Mouse (Mus musculus) kidney, embryonic 16.5 days (tissue): ENCODE data around the gene Msi2. TPM values are rescaled to one million over a fixed set of nuclear protein-coding genes. Genes with fewer than 3 reads are reported as not detected.

ENCODE experiments used
- ATAC-seq: fragments of 200-750 bp; cut with Nextera tagmentation; 2 replicates; pipeline ENCODE4 v1.8.0; 2017; ENCODE audit warnings: moderate TSS enrichment; ENCODE audit not compliant: low FRiP score, low TSS enrichment
- H3K27ac ChIP-seq: fragments of 300-500 bp; sonication (generic); 2 replicates; pipeline ENCODE4 v1.5.1; 2014; ENCODE audit warnings: low read length
- H3K27me3 ChIP-seq: fragments of 300-500 bp; sonication (generic); 2 replicates; pipeline ENCODE4 v1.6.1; 2014; ENCODE audit warnings: low read length, control low read depth, mixed read lengths; ENCODE audit not compliant: insufficient read depth
- H3K36me3 ChIP-seq: fragments of 300-500 bp; sonication (generic); 2 replicates; pipeline ENCODE4 v1.6.1; 2014; ENCODE audit warnings: low read length, control low read depth, mixed read lengths; ENCODE audit not compliant: insufficient read depth
- H3K4me1 ChIP-seq: fragments of 300-500 bp; sonication (generic); 2 replicates; pipeline ENCODE4 v1.6.1; 2014; ENCODE audit warnings: low read length, control low read depth, mixed read lengths; ENCODE audit not compliant: insufficient read depth
- H3K4me2 ChIP-seq: fragments of 300-500 bp; sonication (generic); replicated peaks from 2 replicates; pipeline ENCODE4 v1.6.1; 2014; ENCODE audit warnings: low read depth, low read length
- H3K4me3 ChIP-seq: fragments of 300-500 bp; sonication (generic); 2 replicates; pipeline ENCODE4 v1.5.1; 2014; ENCODE audit warnings: mild to moderate bottlenecking, low read length
- H3K9ac ChIP-seq: fragments of 300-500 bp; sonication (generic); replicated peaks from 2 replicates; pipeline ENCODE4 v1.6.1; 2014; ENCODE audit warnings: low read length
- H3K9me3 ChIP-seq: fragments of 300-500 bp; sonication (generic); 2 replicates; pipeline ENCODE4 v1.6.1; 2016; ENCODE audit warnings: low read length, control low read depth
- WGBS: fragments of 180-500 bp; shearing (Covaris S2); extraction: QIAGEN DNeasy Blood & Tissue Kit; methylation state at CpG from one replicate; pipeline ENCODE4 v1.1.7; 2014; 5-methylcytosine and 5-hydroxymethylcytosine counted together
- polyA plus RNA-seq: library from polyadenylated mRNA; unstranded; fragments of >200 nt; fragmentation: Nextera tagmentation; extraction: Ambion mirVana; gene quantifications from 2 replicates; pipeline ENCODE4 v1.2.1, GENCODE M21; 2015

Gene Msi2
- polyA plus RNA-seq, 1 experiment from 2014 or later: 24.3 TPM

- H3K4me1 ChIP-seq: peaks cover 50% of the 10 kb centered on the region
- H3K27me3 ChIP-seq: no peaks in the 10 kb centered on the region
- no peak overlapping the region for H3K9ac ChIP-seq
- no peaks in the 10 kb centered on the region for H3K9me3 ChIP-seq
- no peak overlapping the region for H3K4me2 ChIP-seq
- H3K27ac ChIP-seq: no peak overlapping the region
- 89% methylated on average over 3 of the region's 3 CpGs for WGBS
- no peaks in the 10 kb centered on the region for H3K36me3 ChIP-seq
- ATAC-seq: no peak
- H3K4me3 ChIP-seq: no peak overlapping the region
Measured at GRCm38 (mm10) chr11:88631932-88632230, 86.4 kb downstream of the Msi2 start.

GRCm38 (mm10) chr11:88631084-88631931 is 87.0 kb downstream of the Msi2 start:
- no peak overlapping the region for H3K9ac ChIP-seq
- no peak overlapping the region for H3K4me2 ChIP-seq
- H3K27me3 ChIP-seq: no peaks in the 10 kb centered on the region
- no peak overlapping the region for H3K27ac ChIP-seq
- WGBS: 85% methylated on average over 8 of the region's 8 CpGs
- H3K9me3 ChIP-seq: no peaks in the 10 kb centered on the region
- H3K36me3 ChIP-seq: no peaks in the 10 kb centered on the region
- no peak overlapping the region for H3K4me3 ChIP-seq
- H3K4me1 ChIP-seq: peaks cover 51% of the 10 kb centered on the region
- ATAC-seq: no peak

- peaks cover 62% of the 10 kb centered on the region for H3K4me1 ChIP-seq
- 52% methylated on average over 4 of the region's 4 CpGs for WGBS
Measured at GRCm38 (mm10) chr11:88629619-88630018, 88.7 kb downstream of the Msi2 start.

GRCm38 (mm10) chr11:88629165-88629564 is 89.1 kb downstream of the Msi2 start:
- Histone ChIP-seq H3K4me1 (peaks cover 66% of the 10 kb centered on the region), H3K4me2 (no peak overlapping the region), H3K9me3 (no peaks in the 10 kb centered on the region), H3K4me3 (no peak overlapping the region), H3K9ac (peak overlapping the region; percentile 56), H3K36me3 (no peaks in the 10 kb centered on the region), H3K27ac (peak overlapping the region; percentile 64), H3K27me3 (no peaks in the 10 kb centered on the region)
- no peak for ATAC-seq
- WGBS: 74% methylated on average over 4 of the region's 4 CpGs

More at GRCm38 (mm10) chr11:88629619-88630018, 88.7 kb downstream of the Msi2 start:
- peak overlapping the region; percentile 56 for H3K9ac ChIP-seq
- H3K27ac ChIP-seq: peak overlapping the region; percentile 64
- H3K4me3 ChIP-seq: no peak overlapping the region
- no peak overlapping the region for H3K4me2 ChIP-seq
- no peaks in the 10 kb centered on the region for H3K9me3 ChIP-seq
- no peak for ATAC-seq
- H3K36me3 ChIP-seq: no peaks in the 10 kb centered on the region
- no peaks in the 10 kb centered on the region for H3K27me3 ChIP-seq

- Histone ChIP-seq H3K27ac (no peak overlapping the region; the same call in 1 of the 2 replicates), H3K4me1 (peaks cover 71% of the 10 kb centered on the region), H3K4me3 (no peak overlapping the region), H3K27me3 (no peaks in the 10 kb centered on the region), H3K36me3 (no peaks in the 10 kb centered on the region), H3K9me3 (no peaks in the 10 kb centered on the region), H3K4me2 (no peak overlapping the region), H3K9ac (no peak overlapping the region)
- WGBS: 63% methylated on average over 3 of the region's 3 CpGs
- no peak for ATAC-seq
Measured at GRCm38 (mm10) chr11:88628676-88629075, 89.6 kb downstream of the Msi2 start.

- H3K9ac ChIP-seq: no peak overlapping the region
- no peak for ATAC-seq
- no peaks in the 10 kb centered on the region for H3K9me3 ChIP-seq
- no peak overlapping the region for H3K4me2 ChIP-seq
- 32% methylated on average over 7 of the region's 7 CpGs for WGBS
- peaks cover 84% of the 10 kb centered on the region for H3K4me1 ChIP-seq
- no peak overlapping the region for H3K4me3 ChIP-seq
- no peaks in the 10 kb centered on the region for H3K36me3 ChIP-seq
- peak overlapping the region; percentile 79; the same call in 1 of the 2 replicates for H3K27ac ChIP-seq
- H3K27me3 ChIP-seq: no peaks in the 10 kb centered on the region
Measured at GRCm38 (mm10) chr11:88627327-88627726, 91.0 kb downstream of the Msi2 start.

- H3K36me3 ChIP-seq: no peaks in the 10 kb centered on the region
- H3K27ac ChIP-seq: peak overlapping the region; percentile 79
- H3K27me3 ChIP-seq: no peaks in the 10 kb centered on the region
- H3K9me3 ChIP-seq: no peaks in the 10 kb centered on the region
- H3K4me1 ChIP-seq: peaks cover 91% of the 10 kb centered on the region
- H3K9ac ChIP-seq: 0 out of 2 replicates have a peak overlapping the region, but pooled peaks have one; percentile 17
- no peak for ATAC-seq
- no peak overlapping the region for H3K4me2 ChIP-seq
- 75% methylated on average over 8 of the region's 8 CpGs for WGBS
- no peak overlapping the region for H3K4me3 ChIP-seq
Measured at GRCm38 (mm10) chr11:88626576-88626975, 91.7 kb downstream of the Msi2 start.

GRCm38 (mm10) chr11:88626061-88626460 is 92.3 kb downstream of the Msi2 start:
- H3K36me3 ChIP-seq: no peaks in the 10 kb centered on the region
- H3K4me2 ChIP-seq: no peak overlapping the region
- 65% methylated on average over 9 of the region's 9 CpGs for WGBS
- no peaks in the 10 kb centered on the region for H3K27me3 ChIP-seq
- H3K4me1 ChIP-seq: peaks cover 96% of the 10 kb centered on the region
- no peak overlapping the region for H3K9ac ChIP-seq
- peak overlapping the region; percentile 79 for H3K27ac ChIP-seq
- no peak for ATAC-seq
- H3K9me3 ChIP-seq: no peaks in the 10 kb centered on the region
- no peak overlapping the region for H3K4me3 ChIP-seq

GRCm38 (mm10) chr11:88625063-88625462 is 93.2 kb downstream of the Msi2 start:
- H3K4me1 ChIP-seq: peaks cover 97% of the 10 kb centered on the region
- no peaks in the 10 kb centered on the region for H3K27me3 ChIP-seq
- peak overlapping the region; percentile 53; the same call in 1 of the 2 replicates for H3K9ac ChIP-seq
- H3K36me3 ChIP-seq: no peaks in the 10 kb centered on the region
- WGBS: 18% methylated on average over 14 of the region's 14 CpGs
- H3K9me3 ChIP-seq: no peaks in the 10 kb centered on the region
- H3K4me2 ChIP-seq: peak overlapping the region; percentile 24
- peak overlapping the region; percentile 73 for H3K27ac ChIP-seq
- H3K4me3 ChIP-seq: no peak overlapping the region
- no peak for ATAC-seq

- no peak for ATAC-seq
- H3K4me2 ChIP-seq: peak overlapping the region; percentile 24; the same call in 1 of the 2 replicates
- no peak overlapping the region for H3K4me3 ChIP-seq
- H3K27ac ChIP-seq: peak overlapping the region; percentile 73
- H3K9ac ChIP-seq: no peak overlapping the region
- no peaks in the 10 kb centered on the region for H3K36me3 ChIP-seq
- no peaks in the 10 kb centered on the region for H3K9me3 ChIP-seq
- H3K27me3 ChIP-seq: no peaks in the 10 kb centered on the region
- 44% methylated on average over 6 of the region's 6 CpGs for WGBS
- peaks cover 99% of the 10 kb centered on the region for H3K4me1 ChIP-seq
Measured at GRCm38 (mm10) chr11:88624627-88625026, 93.7 kb downstream of the Msi2 start.
